Mouse (Mus musculus) stomach, embryonic 15.5 days (tissue): ENCODE measurements at regions not wholly inside any gene's neighbourhood (a gene's known extent, or its start where the extent isn't known, plus 50 kb on each side); places are given as distances from the start of the nearest gene placed in this dataset.
A peak's percentile ranks its signal among the peaks of the same experiment; 100 is the strongest.
"Not testable (repeated sequence)": the region's sequence is repeated elsewhere in the genome, so short reads cannot be mapped to it uniquely, and the experiment has no call there.

Experiments used
- ATAC-seq: fragments of 200-750 bp; cut with Nextera tagmentation; 2 replicates; pipeline ENCODE4 v1.8.0; 2017; ENCODE audit warnings: low read depth, moderate number of reproducible peaks, moderate TSS enrichment; ENCODE audit not compliant: insufficient read depth, low FRiP score
- H3K27ac ChIP-seq: fragments of 300-500 bp; sonication (generic); 2 replicates; pipeline ENCODE4 v1.5.1; 2015; ENCODE audit warnings: mild to moderate bottlenecking, inconsistent platforms
- H3K27me3 ChIP-seq: fragments of 300-500 bp; sonication (generic); replicated peaks from 2 replicates; pipeline ENCODE4 v1.6.1; 2015; ENCODE audit warnings: inconsistent platforms
- H3K36me3 ChIP-seq: fragments of 300-500 bp; sonication (generic); 2 replicates; pipeline ENCODE4 v1.6.1; 2015; ENCODE audit warnings: inconsistent platforms
- H3K4me1 ChIP-seq: fragments of 300-500 bp; sonication (generic); 2 replicates; pipeline ENCODE4 v1.6.1; 2015; ENCODE audit warnings: inconsistent platforms
- H3K4me2 ChIP-seq: fragments of 300-500 bp; sonication (generic); 2 replicates; pipeline ENCODE4 v1.6.1; 2015; ENCODE audit warnings: mild to moderate bottlenecking, inconsistent platforms
- H3K4me3 ChIP-seq: fragments of 300-500 bp; sonication (generic); replicated peaks from 2 replicates; pipeline ENCODE4 v1.5.1; 2015; ENCODE audit warnings: inconsistent platforms
- H3K9ac ChIP-seq: fragments of 300-500 bp; sonication (generic); 2 replicates; pipeline ENCODE4 v1.6.1; 2015; ENCODE audit warnings: inconsistent platforms
- H3K9me3 ChIP-seq: fragments of 300-500 bp; sonication (generic); 2 replicates; pipeline ENCODE4 v1.6.1; 2016; ENCODE audit warnings: inconsistent platforms
- WGBS: fragments of 180-500 bp; shearing (Covaris S2); methylation state at CpG from one replicate; pipeline ENCODE4 v1.1.7; 2015; 5-methylcytosine and 5-hydroxymethylcytosine counted together

DNA sequence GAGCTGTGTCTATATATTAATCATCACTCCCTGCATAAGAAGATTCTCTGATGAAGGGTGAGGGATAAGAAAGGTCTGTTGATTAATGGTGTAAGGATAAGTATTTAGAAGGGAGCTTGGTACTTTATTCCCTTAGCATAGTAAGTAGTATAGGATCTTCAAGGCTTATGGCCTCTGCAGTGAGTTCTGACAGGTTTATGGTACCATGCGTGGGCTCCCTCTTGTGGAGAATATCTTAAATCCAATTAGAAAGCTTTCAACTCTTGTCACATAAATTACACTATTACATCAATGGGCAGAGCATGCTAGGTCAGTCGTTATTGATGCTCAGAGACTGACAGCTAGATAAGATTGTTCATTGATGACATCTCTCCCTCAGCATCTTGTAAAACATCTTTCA, 112.7 kb upstream of the Grin3a start:
- Histone ChIP-seq H3K27me3 (no peaks in the 10 kb centered on the region), H3K4me2 (no peak overlapping the region), H3K27ac (no peak overlapping the region), H3K4me3 (no peak overlapping the region), H3K36me3 (no peaks in the 10 kb centered on the region), H3K9ac (no peak overlapping the region), H3K4me1 (no peaks in the 10 kb centered on the region), H3K9me3 (no peaks in the 10 kb centered on the region)
- ATAC-seq = no peak
- WGBS = 15% methylated on average over 2 of the region's 2 CpGs

DNA sequence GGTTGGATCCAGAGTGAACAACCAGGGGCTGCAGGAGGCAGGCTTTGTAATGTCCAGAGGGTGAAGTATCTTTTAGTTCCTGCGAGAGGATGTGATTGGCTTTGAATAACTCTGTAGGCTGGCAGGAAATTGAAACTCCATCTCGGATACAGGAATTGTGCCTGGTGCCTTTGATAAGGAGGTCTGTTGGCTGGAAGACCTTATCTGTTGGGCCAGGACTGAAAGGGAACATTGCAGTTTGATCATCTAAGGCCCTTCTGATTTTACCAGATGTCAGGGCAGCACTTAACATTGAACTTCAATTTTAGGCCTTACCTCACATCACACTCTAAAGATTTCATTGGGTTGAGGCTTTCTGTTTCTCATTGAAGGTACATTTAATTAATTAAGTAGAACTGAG, 111.3 kb upstream of the Grin3a start:
- Histone ChIP-seq H3K4me3 (no peak overlapping the region), H3K27ac (no peak overlapping the region), H3K36me3 (no peaks in the 10 kb centered on the region), H3K27me3 (no peaks in the 10 kb centered on the region), H3K4me1 (no peaks in the 10 kb centered on the region), H3K4me2 (no peak overlapping the region), H3K9me3 (no peaks in the 10 kb centered on the region), H3K9ac (no peak overlapping the region)
- no peak for ATAC-seq
- 68% methylated on average over 2 of the region's 2 CpGs for WGBS

DNA sequence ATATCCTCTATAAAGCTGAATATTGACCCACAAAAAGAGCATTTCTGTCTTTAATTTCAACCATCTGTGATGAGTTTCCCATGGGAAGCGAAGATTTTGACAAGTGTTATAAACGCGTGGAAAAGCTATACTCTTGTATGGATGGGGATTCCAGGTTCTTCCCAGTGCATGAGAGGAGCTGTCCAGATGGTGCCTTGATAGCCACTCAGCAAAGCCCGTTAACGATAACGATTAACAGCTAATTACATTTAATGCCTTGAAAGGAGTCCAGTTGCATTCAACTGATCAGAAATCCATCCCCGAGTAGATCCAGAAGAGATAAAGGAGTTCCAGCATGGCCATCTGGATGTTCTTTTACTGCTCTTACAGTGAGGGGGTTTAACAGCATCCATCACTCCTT, 100.8 kb upstream of the Grin3a start:
- no peaks in the 10 kb centered on the region for H3K36me3 ChIP-seq
- H3K9me3 ChIP-seq = no peaks in the 10 kb centered on the region
- ATAC-seq = no peak
- no peaks in the 10 kb centered on the region for H3K4me1 ChIP-seq
- no peak overlapping the region for H3K4me3 ChIP-seq
- 80% methylated on average over 7 of the region's 7 CpGs for WGBS
- no peak overlapping the region for H3K9ac ChIP-seq
- H3K4me2 ChIP-seq = no peak overlapping the region
- no peaks in the 10 kb centered on the region for H3K27me3 ChIP-seq
- H3K27ac ChIP-seq = no peak overlapping the region

DNA sequence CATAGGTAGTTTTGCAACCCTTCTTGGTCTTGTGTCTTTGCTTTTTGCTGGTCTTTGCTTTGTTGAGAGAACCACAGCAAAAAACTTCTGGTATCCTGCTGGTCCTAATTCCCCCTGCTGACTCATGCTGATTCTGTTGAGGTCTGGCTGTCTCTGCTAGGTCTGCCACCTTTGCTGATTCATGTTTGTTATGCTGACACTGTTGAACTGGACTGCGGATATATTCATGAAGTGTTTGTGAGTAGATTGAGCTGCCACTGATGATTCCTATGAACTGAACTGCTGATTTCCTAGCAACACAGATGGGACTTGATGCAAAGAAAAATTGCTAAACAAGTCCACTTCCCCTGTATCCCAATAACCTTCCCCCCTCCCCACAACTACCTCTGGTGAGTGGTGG, 91.9 kb upstream of the Grin3a start:
- Histone ChIP-seq H3K36me3 (no peaks in the 10 kb centered on the region), H3K9me3 (no peaks in the 10 kb centered on the region), H3K9ac (no peak overlapping the region), H3K27me3 (no peaks in the 10 kb centered on the region), H3K4me1 (no peaks in the 10 kb centered on the region), H3K4me2 (no peak overlapping the region), H3K27ac (no peak overlapping the region), H3K4me3 (no peak overlapping the region)
- 64% methylated on average over 1 of the region's 1 CpGs for WGBS
- no peak for ATAC-seq

DNA sequence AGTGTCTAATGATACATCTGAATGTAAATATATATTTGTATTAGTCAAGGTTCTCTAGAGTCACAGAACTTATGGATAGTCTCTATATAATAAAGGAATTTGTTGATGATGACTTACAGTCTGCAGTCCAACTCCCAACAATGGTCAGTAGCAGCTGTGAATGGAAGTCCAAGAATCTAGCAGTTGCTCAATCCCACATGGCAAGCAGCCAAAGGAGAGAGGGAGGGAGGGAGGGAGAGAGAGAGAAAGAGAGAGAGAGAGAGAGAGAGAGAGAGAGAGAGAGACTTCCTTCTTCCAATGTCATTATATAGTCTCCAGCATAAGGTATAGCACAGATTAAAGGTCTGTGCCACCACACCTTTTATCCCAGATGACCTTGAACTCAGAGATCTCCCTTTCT, 84.1 kb upstream of the Grin3a start:
- not testable (repeated sequence) for H3K9ac ChIP-seq, H3K9me3 ChIP-seq, H3K4me3 ChIP-seq, H3K36me3 ChIP-seq, H3K27me3 ChIP-seq, H3K4me1 ChIP-seq, H3K27ac ChIP-seq, ATAC-seq, H3K4me2 ChIP-seq

DNA sequence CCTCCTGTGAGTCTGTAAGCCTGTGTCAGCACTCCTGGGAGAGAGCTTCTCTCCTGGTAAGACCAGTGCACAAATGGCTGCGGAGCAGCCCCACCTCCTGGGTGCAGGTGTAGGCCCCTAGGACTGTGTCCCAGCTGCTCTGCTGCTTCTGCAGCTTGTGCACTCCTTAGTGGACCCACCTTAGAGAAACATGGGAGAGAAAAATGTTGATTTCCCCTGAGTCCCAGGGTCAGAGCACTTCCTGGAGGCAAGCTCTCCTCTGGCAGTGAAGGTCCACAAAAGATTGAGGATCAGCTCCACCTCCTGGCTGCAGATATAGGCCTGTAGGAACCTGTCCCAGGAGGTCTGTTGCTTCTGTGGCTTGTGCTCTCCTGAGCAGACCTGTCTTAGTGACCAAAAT, 81.5 kb upstream of the Grin3a start:
- Histone ChIP-seq H3K4me3 (no peak overlapping the region), H3K9ac (no peak overlapping the region), H3K4me2 (no peak overlapping the region), H3K4me1 (no peaks in the 10 kb centered on the region), H3K9me3 (no peaks in the 10 kb centered on the region), H3K27ac (no peak overlapping the region), H3K36me3 (no peaks in the 10 kb centered on the region), H3K27me3 (no peaks in the 10 kb centered on the region)
- peak; percentile 78 for ATAC-seq
- WGBS = 87% methylated on average over 1 of the region's 1 CpGs

DNA sequence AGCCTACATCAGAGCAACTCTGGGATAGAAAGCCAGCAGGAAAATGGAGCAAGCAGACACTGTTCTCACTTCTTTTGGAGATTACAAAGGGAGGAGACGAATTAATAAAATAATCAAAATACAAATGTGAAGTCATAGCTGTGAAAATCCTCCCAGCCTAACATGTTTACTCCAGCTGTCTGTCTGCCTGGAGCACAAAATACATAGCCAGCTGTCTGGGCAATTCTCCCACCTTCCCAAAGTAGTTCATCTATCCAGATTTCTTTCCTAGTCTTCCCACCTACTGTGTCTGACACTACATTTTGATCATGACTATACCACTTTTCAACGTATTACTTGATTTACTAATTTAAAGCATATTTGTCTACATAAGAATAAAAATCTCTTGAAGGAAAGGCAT, 68.7 kb upstream of the Grin3a start:
- H3K27ac ChIP-seq = no peak overlapping the region
- ATAC-seq = no peak
- H3K4me2 ChIP-seq = no peak overlapping the region
- no peaks in the 10 kb centered on the region for H3K9me3 ChIP-seq
- H3K4me3 ChIP-seq = no peak overlapping the region
- no peaks in the 10 kb centered on the region for H3K4me1 ChIP-seq
- no peaks in the 10 kb centered on the region for H3K36me3 ChIP-seq
- H3K9ac ChIP-seq = no peak overlapping the region
- H3K27me3 ChIP-seq = no peaks in the 10 kb centered on the region
- 60% methylated on average over 2 of the region's 2 CpGs for WGBS

DNA sequence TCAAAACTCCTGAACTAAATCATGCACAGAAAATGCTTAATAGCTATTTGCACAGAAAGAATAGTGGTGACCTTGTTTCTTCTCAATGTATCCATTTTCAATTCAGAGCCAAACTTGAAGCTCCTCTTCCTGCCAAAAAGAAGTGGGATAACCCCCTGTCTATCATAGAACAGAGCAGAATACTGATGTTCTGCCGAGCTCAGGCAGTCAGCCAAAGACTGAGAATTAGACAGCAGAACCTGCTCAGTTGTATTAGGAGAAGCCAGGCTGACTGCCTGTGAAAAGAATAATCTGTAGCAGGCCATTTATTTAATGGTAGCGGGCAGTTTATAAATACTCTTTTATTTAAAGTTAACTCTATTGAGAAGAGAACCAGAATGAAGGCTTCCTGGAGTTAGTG, 68.1 kb upstream of the Grin3a start:
- Histone ChIP-seq H3K27ac (no peak overlapping the region), H3K9ac (no peak overlapping the region), H3K4me3 (no peak overlapping the region), H3K36me3 (no peaks in the 10 kb centered on the region), H3K27me3 (no peaks in the 10 kb centered on the region), H3K9me3 (no peaks in the 10 kb centered on the region), H3K4me2 (no peak overlapping the region), H3K4me1 (no peaks in the 10 kb centered on the region)
- 33% methylated on average over 2 of the region's 2 CpGs for WGBS
- ATAC-seq = peak; percentile 35; the same call in 1 of the 2 replicates
